Mouse (Mus musculus) ES-E14 (cell line): ENCODE results near the gene Ddx17.

Experiments
- CHD2 ChIP-seq: IDR thresholded peaks from 2 replicates; pipeline ENCODE4 v1.6.1; 2014; ENCODE audit warnings: mild to moderate bottlenecking, low read depth, low read length, inconsistent platforms
- MAFK ChIP-seq: IDR thresholded peaks from 2 replicates; pipeline ENCODE4 v1.6.1; 2014; ENCODE audit warnings: mild to moderate bottlenecking, low read depth, low read length, inconsistent platforms; ENCODE audit not compliant: insufficient read depth
- ZC3H11A ChIP-seq: IDR thresholded peaks from 2 replicates; pipeline ENCODE4 v1.6.1; 2012; ENCODE audit warnings: low read depth, mild to moderate bottlenecking, inconsistent platforms, low read length, borderline replicate concordance

- TF ChIP-seq CHD2 (no peak), ZC3H11A (no peak), MAFK (no peak)
Observed at GRCm38 (mm10) chr15:79511553-79512320, 34.8 kb downstream of the Ddx17 start.
